Mouse (Mus musculus): ENCODE measurements around the gene Pfn2. TPM values are rescaled to one million over a fixed set of nuclear protein-coding genes. Genes with fewer than 3 reads are reported as not detected.
"Not testable (repeated sequence)": the region's sequence is repeated elsewhere in the genome, so short reads cannot be mapped to it uniquely, and the experiment has no call there.

Gene Pfn2
- polyA plus RNA-seq (2017; shearing (Covaris generic)): 10 to 100 TPM; 11.6 to 18.2 (median 15.1) TPM

DNA sequence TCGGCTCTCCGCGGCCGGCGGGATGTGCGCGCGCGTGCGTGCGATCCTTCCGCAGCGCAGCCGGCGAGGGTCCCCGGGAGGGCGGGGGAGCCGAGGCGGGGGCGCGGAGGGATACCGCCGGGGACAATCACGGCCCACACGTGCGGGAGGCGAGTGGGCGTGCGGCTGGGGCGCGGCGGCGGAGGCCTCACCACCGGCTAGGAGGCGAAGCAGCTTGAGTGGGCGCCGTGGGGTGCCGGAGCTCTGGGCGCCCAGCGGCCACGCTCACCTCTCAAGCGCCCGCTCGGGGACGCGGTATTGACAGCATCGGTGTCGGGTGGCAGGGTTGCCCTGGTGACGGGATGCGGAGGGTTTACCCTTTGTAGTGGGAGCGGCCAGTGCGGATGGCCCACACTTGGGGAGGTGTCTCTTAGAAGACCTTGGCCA is at the start of gene Pfn2:
Gene Pfn2, minus strand, starts transcription at position 320 of the 426 bp plus-strand sequence.
- ATAC-seq: peak; percentile 33

DNA sequence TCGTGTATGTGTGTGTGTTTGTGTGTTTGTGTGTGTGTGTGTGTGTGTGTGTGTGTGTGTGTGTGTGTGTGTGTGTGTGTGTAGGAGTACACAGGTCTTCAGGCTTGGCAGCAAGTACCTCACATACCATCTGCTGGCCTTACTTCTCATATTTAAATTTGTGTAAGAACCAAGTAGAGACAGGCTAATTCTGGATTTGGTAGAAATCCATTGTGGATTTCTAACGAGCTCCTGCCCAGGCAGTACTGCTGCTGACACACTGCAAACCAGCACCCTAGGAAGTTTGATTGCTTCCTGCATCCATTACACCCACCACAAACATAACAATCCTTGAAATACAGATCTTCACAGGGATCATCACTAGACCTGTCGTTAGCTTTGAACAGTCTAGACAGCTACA is 35.1 kb upstream of the Pfn2 start:
- no peak for ATAC-seq

DNA sequence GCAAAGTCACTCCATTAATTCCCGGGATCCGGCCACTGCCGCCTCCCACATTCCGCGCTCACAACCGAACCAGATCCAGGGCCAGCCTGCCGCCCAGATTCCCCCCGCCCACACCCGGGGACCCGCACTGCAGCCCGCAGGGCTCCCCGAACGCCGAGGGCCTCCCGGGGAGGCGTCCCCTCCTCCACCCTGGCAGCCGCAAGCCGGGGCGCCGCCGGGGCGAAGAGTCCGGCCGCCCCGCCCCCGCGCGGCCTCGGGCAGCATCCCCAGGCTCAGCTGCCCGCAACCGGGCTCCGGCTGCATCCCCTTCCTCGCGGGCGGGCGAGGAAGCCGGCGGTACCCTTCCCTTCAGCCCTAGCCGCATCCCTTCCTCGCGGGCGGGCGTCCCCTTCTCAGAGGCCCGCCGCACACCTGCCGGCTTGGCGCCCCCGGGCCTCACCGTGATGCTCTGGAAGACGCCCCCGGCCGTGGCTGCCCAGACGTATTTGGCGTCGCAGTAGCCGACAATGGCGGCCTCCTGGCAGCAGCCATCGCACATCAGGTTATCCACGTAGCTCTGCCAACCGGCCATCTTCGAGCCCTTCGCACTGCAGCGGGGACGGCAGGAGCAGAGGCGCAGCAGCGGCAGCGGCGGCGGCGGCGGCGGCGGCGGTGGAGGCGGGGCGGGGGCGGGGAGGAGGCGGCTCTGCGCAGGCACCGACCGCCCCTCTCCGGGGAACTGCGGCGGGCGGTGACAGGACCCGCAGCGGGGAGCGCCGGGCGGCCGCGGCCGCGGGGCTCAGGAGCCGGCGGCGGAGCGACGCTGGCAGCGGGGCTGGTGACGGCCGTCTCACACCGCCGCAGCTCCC is 743 bp downstream of the Pfn2 start:
- peak; percentile 63 for ATAC-seq

DNA sequence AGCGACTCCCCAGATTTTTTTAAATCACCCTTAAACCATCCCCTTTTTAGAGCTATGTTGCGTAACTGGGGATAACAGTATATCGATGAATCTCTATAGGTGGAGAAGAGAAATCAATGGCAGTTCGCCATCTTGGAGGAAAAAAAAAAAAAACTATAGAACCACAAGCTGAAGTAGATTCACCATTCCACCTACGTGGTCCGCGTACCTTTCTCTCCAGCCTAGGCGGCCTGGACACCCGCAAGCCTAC is 1.3 kb downstream of the Pfn2 start:
- no peak for ATAC-seq

DNA sequence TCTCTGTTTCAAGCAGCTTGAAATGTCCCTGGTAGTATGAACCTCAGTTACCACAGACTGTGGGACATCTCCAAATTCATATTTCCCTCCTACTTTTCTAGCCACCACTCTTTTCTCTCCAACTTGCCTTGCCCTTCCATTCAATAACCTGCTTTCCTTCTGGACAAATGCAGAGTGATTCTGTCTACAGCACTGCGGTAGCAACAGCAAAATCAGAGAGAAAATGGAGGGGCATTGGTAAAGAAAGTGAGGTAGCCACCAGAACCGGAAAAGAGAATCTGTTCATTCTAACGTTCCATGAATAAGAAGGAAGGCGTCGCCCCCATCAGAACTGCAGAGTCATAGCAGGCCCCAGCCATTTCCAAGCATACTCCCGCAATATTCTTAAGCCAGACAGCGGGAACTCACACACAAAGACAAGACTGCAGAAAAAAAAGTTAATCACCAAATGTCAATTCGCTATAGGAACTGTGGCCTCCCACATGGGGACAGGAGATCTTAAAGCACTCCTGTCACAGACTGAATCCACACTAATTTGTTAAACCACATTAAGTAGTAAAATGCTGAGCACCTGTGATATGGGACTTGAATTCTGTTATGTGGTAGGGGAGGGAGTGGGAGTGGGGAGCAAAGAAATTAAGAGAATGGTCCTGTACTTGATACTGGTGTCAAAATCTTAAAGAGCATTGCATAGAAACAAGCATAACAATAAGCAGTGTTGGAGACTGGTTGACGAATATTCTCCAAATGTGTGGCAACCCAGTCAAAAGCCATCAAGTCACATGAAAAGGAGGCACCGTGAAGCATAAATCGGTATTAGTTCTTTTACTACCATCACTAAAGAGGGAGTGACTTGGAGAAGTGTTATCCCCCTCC is 1.9 kb downstream of the Pfn2 start:
- no peak for ATAC-seq

DNA sequence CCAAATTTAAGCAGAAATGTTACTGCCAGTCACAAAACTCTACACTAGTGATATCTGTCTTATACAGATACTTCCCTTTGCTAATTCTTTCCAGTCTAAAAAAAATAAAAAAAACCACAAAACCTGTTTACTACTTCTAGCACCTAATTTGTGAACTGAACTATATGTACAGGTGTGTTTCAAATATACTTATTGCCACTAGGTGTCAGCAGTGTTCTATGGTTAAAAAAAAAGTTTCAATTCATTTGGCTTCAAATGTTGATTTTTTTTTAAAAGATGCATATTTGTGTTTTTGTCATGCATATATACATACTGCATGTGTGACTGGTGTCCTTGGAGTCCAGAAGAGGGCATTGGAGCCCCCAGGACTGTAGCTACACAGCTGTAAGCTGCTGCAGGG is 4.1 kb downstream of the Pfn2 start:
- peak; percentile 32 for ATAC-seq

DNA sequence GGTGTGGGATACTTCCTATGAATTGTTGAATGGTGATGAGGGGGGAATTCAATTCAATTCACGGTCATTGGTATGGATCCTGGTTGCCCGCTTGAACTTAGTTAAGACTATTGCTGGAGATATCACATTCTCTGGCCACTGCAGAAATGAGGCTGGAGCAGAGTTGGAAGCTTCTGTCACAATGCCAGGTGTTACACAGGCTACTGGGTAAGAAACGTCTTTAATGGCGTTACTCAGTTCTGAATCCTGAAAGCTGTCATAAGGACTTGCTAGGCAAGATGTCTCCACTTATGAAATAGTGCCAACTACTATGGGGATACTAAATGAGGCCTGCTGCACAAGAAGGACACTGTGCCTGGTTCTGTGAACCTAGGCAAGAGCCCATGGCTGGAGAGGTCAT is 11.0 kb downstream of the Pfn2 start:
- no peak for ATAC-seq

DNA sequence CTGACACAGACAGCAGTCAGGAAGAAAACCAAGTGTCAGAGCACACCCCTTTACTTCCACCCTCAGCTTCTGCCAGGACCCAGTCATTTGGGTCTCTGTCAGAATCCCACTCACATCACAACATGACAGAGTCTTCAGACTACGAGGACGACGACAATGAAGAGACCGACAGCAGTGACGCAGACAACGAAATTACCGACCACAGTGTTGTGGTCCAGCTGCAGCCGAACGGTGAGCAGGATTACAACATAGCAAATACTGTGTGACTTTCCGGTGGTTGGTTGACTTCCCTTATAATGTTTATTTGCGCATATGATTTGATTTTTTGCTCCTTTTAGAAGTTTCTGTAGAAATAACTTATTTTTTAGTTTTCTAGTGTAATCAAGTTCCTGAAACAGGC is 14.3 kb downstream of the Pfn2 start:
- ATAC-seq: no peak

DNA sequence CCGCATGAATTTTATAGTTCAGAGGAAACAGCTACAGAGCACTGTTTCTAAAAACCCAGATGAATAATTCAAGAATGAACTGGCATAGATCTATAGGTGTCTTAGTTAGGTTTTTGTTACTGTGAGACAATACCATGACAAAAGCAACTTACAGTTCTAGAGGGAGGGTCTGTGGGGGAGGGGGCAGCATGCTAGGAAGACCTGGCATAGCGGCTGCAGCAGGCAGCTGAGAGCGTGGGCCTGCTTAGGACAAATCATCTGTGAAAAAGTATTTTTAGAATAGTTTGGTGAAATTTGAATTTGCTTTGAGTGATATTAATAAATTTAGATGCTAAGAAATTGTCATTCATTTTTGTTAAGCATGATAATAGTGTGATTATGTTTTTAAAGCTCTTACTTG is 22.0 kb downstream of the Pfn2 start:
- no peak for ATAC-seq

DNA sequence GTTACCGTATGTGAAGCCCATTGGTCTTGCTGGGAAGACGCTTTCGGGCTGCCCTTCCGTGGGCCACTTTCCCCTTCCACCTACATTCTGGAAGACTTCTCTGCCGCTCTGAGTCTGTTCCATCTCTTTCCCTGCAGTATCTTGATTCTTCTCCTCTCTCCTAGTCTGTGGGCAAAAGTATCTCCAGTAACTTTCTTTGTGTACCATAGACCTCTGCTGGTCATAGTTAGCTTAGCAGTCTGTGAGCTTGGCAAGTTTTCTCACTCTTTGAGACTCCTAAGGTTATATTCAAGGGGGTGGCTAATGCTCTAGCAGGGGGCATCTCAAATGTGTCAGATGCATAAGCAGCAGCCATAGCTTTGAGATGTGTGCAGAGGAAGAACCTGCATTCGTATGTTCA is 32.4 kb downstream of the Pfn2 start:
- ATAC-seq: no peak

DNA sequence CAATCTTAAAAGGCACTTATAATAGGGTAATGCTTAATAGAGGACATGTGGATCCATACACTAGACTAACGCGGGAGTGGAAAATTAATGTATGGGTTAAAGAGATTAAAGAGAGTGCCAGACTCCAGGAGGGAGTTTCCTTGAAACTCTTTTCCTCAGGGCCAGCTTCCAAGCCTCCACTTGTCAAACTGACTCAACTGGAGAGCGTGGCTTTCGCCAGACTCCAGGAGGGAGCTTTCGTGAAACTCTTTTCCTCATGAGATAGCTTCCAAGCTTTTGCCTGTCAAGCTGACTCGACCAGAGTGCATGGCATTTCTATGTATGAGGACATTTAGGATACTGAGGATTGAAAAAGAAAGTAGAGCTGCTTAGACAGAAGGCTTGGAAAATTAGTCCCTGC is 52.8 kb downstream of the Pfn2 start:
- ATAC-seq: not testable (repeated sequence)

Other genes with a start within 250 kb of the Pfn2 start
- gene Commd2, start 196.4 kb downstream of the Pfn2 start, polyA plus RNA-seq (2017; shearing (Covaris generic)): 10 to 100 TPM; 68.5 to 75.1 (median 69.8) TPM
- gene Ankub1, start 155.3 kb downstream of the Pfn2 start, polyA plus RNA-seq (2017; shearing (Covaris generic)): under 1 TPM in 1 of 3 experiments, not detected in 2; 0.35 TPM
- 10 to 100 TPM; 53.0 to 85.5 (median 65.8) TPM for gene Rnf13, start 112.0 kb downstream of the Pfn2 start, polyA plus RNA-seq (2017; shearing (Covaris generic))

Data from inflammation-experienced regulatory T-cells, adult 6 months (primary cell).